8 mouse cellular contexts compared by ENCODE assay signal in the genomic region with DNA sequence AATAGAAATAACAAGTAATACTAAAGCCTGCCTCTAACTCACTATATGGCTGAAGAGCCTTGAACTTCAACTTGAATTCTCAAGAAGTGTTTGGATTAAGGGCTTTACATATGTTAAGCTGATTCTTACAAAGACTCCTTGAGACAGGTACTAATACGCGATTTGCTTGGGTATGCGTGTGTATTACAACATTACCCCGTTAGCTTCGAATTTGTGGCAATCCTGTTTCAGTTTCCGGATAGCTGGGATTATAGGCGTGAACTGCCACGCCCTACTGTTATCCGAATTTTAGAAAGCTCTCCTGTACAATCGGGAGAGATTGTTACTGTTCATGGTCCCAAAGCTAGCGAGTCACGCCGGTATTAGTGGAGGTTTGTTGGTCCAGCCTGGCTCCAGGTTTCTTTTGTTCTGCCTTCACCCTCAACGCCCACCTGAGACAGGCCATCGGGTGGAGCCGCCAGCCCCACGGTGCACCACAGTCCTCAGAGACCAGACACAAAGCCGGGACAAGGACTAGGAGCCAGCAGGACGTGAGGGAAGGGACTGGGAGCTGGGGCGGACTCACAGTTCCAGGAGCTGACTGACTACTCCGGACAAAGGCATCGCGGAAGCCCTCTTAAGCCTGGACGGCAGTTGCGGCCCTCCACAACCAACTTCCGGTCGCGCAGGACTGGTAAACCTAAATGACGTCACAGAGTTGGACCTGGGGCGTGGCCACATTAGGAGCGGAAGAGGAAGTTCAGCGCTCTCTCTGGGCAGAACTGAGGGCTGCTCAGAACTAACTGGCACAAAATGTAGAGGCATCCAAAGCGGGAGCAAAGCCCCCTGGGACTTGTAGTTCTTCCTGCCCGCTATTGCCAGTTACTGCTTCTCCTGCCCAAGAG. TPM values are rescaled to one million over a fixed set of nuclear protein-coding genes. Genes with fewer than 3 reads are reported as not detected.
DNase-seq lines count a peak whose midpoint lies in the region; ATAC-seq lines count a peak whose summit lies in the region.

A gene (minus strand): TSS at position 672 of the 884 bp plus-strand sequence.

- H3K4me3 ChIP-seq in brown adipose tissue, adult 24 weeks (ENCODE audit: insufficient read depth, low read depth, low read length), result peak within 1 kb of the TSS; percentile 85
- peak within 1 kb of the TSS; percentile 86 for H3K4me3 ChIP-seq in heart, embryonic 13.5 days
- H3K4me3 ChIP-seq in liver, embryonic 12.5 days, result peak within 1 kb of the TSS; percentile 86
- peak within 1 kb of the TSS; percentile 86 for H3K4me3 ChIP-seq in stomach, embryonic 15.5 days (replicated peaks)

- H3K36me3 ChIP-seq in heart, embryonic 13.5 days, result peaks cover 13% of the 10 kb centered on the region
- H3K36me3 ChIP-seq in liver, embryonic 12.5 days, result peaks cover 8% of the 10 kb centered on the region
- peaks cover 7% of the 10 kb centered on the region; the same call in 1 of the 2 replicates for H3K36me3 ChIP-seq in stomach, embryonic 15.5 days

- peak within 1 kb of the TSS; percentile 91 for H3K9ac ChIP-seq in heart, embryonic 13.5 days
- peak within 1 kb of the TSS; percentile 83 for H3K9ac ChIP-seq in liver, embryonic 12.5 days
- peak within 1 kb of the TSS; percentile 65 for H3K9ac ChIP-seq in stomach, embryonic 15.5 days

- H3K27ac ChIP-seq in brown adipose tissue, adult 24 weeks (replicated peaks; ENCODE audit: low read depth, low read length), result peak within 1 kb of the TSS; percentile 95
- peak within 1 kb of the TSS; percentile 91 for H3K27ac ChIP-seq in heart, embryonic 13.5 days (replicated peaks)
- H3K27ac ChIP-seq in liver, embryonic 12.5 days, result peak within 1 kb of the TSS; percentile 90
- H3K27ac ChIP-seq in stomach, embryonic 15.5 days, result peak within 1 kb of the TSS; percentile 92

- under 1% methylated on average over 34 of the region's 34 CpGs for WGBS in heart, embryonic 13.5 days
- 1% methylated on average over 34 of the region's 34 CpGs for WGBS in liver, embryonic 12.5 days (ENCODE audit: insufficient replicate concordance)
- under 1% methylated on average over 34 of the region's 34 CpGs for WGBS in stomach, embryonic 15.5 days

- ATAC-seq in heart, embryonic 13.5 days (ENCODE audit: extremely low read depth, insufficient number of reproducible peaks, low FRiP score, low TSS enrichment), result peak; percentile 99
- ATAC-seq in liver, embryonic 12.5 days, result peak; percentile 92
- peak; percentile 98 for ATAC-seq in stomach, embryonic 15.5 days (ENCODE audit: insufficient read depth, low FRiP score, low read depth)

- peak within 1 kb of the TSS; percentile 79 for H3K4me2 ChIP-seq in heart, embryonic 13.5 days
- H3K4me2 ChIP-seq in liver, embryonic 12.5 days, result peak within 1 kb of the TSS; percentile 80
- peak within 1 kb of the TSS; percentile 58 for H3K4me2 ChIP-seq in stomach, embryonic 15.5 days

- H3K27me3 ChIP-seq in heart, embryonic 13.5 days (replicated peaks), result no peaks in the 10 kb centered on the region
- no peaks in the 10 kb centered on the region for H3K27me3 ChIP-seq in liver, embryonic 12.5 days (replicated peaks)
- no peaks in the 10 kb centered on the region for H3K27me3 ChIP-seq in stomach, embryonic 15.5 days (replicated peaks)

- peaks cover 7% of the 10 kb centered on the region for H3K4me1 ChIP-seq in brown adipose tissue, adult 24 weeks (ENCODE audit: control insufficient read depth, insufficient read depth, insufficient read length, low read length)
- peaks cover 23% of the 10 kb centered on the region for H3K4me1 ChIP-seq in heart, embryonic 13.5 days
- H3K4me1 ChIP-seq in liver, embryonic 12.5 days, result peaks cover 53% of the 10 kb centered on the region
- H3K4me1 ChIP-seq in stomach, embryonic 15.5 days, result peaks cover 4% of the 10 kb centered on the region; the same call in 1 of the 2 replicates

- 0 out of 2 replicates have a peak, but pooled peaks cover 2% of the 10 kb centered on the region for H3K9me3 ChIP-seq in heart, embryonic 13.5 days
- 0 out of 2 replicates have a peak, but pooled peaks cover 6% of the 10 kb centered on the region for H3K9me3 ChIP-seq in liver, embryonic 12.5 days (replicated peaks)
- H3K9me3 ChIP-seq in stomach, embryonic 15.5 days, result no peaks in the 10 kb centered on the region

- peak; percentile 96 for DNase-seq in CD4-positive, CD25-positive, alpha-beta regulatory T cell, adult 2 months (ENCODE audit: low read depth, low spot score)
- DNase-seq in fat pad, adult 2 months (ENCODE audit: extremely low read depth, low read depth, low spot score), result peak; percentile 82
- peak; percentile 98 for DNase-seq in kidney, postnatal 10 days
- peak; percentile 97 to 98 for DNase-seq in natural killer cell, adult 2 months (ENCODE audit: low spot score in 2 of 2)

RNA-seq across cellular contexts. Expression of the gene that starts here (rescaled TPM):
- polyA plus RNA-seq in brown adipose tissue, adult 24 weeks (2012; ENCODE audit: insufficient read depth, insufficient read length, missing spikeins), result 19.6 and 20.7 TPM in 2 replicates
- polyA plus RNA-seq in heart, embryonic 13.5 days (2015; fragmentation: Nextera tagmentation; extraction: Ambion mirVana), result 22.5 and 24.9 TPM in 2 replicates
- polyA plus RNA-seq in liver, embryonic 12.5 days (2016; fragmentation: Nextera tagmentation; extraction: Ambion mirVana), result 8.6 and 9.2 TPM in 2 replicates
- 28.2 and 28.8 TPM in 2 replicates for polyA plus RNA-seq in stomach, embryonic 15.5 days (2015; fragmentation: Nextera tagmentation; extraction: Ambion mirVana)

Comparison
In these comparisons a context has a peak if more than half of its experiments do, and no peak if none do; other contexts are left out.
1. Peak in every context shown above with its lines: DNase-seq, ATAC-seq, H3K4me3 ChIP-seq and H3K27ac ChIP-seq.